Mouse (Mus musculus) spleen, adult 2 months (tissue): ENCODE results near the gene Meioc.

Experiments used
- CTCF ChIP-seq: fragments of 200-500 bp; IDR thresholded peaks from 2 replicates; pipeline ENCODE4 v1.5.1; 2011; ENCODE audit warnings: mild to moderate bottlenecking, inconsistent platforms; ENCODE audit not compliant: insufficient read depth, insufficient read length, insufficient replicate concordance; ENCODE audit errors: extremely low read depth
- POLR2A ChIP-seq: fragments of 200-500 bp; IDR thresholded peaks from 2 replicates; pipeline ENCODE4 v1.6.1; 2011; ENCODE audit warnings: low read depth, low read length, inconsistent platforms

DNA sequence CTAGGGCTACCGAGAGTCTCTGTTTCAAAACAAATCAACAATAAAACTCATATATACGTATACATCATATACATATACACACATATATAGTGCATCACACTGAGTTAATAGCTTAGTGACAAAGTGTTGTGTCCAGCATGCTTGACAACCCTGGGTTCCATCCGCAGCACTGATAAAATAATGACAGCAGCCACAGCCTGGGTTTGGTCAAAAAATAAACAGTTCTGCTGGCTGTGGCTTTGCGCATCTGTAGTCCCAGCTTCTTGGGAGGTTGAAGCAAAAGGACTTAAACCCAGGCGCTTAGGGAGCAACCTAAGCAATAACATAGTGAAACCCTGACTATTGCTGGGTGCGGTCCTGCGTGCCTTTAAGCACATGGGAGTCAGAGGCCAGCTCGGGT, 34.1 kb upstream of the Meioc start:
- TF ChIP-seq CTCF = no peak
- TF ChIP-seq POLR2A = no peak
